Mouse (Mus musculus) adrenal gland, postnatal 10 days (tissue): ENCODE results near the gene Hoxa9. TPM values are rescaled to one million over a fixed set of nuclear protein-coding genes. Genes with fewer than 3 reads are reported as not detected.
A peak's percentile ranks its signal among the peaks of the same experiment; 100 is the strongest.

ENCODE experiments used
- DNase-seq: peaks from one replicate; pipeline ENCODE4 v3.0.0; 2021; ENCODE audit warnings: mixed read lengths
- total RNA-seq, 2 experiments: library from RNA; stranded (reverse); gene quantifications; 2 replicates each; pipeline ENCODE4 v1.2.3; 2021

Hoxa9 gene
- total RNA-seq, 2 experiments from 2014 or later: 3.0 to 4.4 TPM

DNA sequence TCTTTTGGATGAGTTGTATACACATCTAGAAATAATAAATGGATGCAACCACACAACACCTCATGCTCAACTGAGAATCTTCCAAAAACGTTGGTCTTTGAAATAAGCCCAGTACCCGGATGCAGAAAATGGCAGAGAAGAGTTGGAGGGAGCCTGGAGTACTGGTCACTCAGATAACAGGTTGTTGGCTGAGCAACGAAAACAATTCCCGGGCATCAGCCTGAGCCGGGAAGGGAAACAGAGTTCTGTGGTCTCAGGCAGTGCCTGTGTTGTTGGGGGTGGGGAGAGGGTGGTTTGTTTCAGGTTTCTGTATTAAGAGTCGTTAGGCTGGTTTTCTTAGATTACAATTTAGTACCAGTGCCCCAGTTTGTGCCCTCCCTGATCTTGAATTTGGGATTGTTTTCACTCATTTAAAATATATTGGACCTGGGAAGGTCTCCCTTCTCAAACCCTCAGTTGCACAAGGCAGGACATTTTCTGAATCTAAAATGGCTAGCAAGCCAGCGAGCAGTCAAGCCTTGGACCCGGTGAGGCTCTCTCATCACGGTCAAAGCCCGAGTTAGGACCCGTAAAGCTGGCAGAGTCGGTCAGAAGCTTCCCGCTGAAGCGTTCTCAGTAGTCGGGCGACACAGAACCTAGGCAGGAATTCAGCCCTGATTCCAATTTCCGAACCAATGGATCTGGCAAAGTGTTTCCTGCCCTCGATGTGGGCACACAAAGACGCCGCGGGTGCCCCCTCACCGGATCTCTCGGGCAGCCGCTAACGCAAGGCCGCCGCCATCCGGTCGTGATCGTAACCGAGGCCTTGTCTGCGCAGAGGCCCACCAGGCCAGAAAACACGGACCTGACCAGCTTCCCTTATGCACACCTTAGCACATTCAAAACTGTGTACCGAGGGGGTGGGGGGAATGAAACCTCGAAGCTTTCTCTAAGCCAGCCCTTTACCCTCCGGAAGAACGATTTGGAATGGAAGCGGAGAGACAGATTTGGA, 2.1 kb downstream of the Hoxa9 start:
- no peak for DNase-seq

GRCm38 (mm10) chr6:52227470-52228222, 3.2 kb downstream of the Hoxa9 start:
- DNase-seq: no peak

- DNase-seq: peak; percentile 68
Measured at GRCm38 (mm10) chr6:52226569-52227257, 4.2 kb downstream of the Hoxa9 start.

- DNase-seq: peak; percentile 80
Measured at GRCm38 (mm10) chr6:52225612-52226568, 5.0 kb downstream of the Hoxa9 start.

DNA sequence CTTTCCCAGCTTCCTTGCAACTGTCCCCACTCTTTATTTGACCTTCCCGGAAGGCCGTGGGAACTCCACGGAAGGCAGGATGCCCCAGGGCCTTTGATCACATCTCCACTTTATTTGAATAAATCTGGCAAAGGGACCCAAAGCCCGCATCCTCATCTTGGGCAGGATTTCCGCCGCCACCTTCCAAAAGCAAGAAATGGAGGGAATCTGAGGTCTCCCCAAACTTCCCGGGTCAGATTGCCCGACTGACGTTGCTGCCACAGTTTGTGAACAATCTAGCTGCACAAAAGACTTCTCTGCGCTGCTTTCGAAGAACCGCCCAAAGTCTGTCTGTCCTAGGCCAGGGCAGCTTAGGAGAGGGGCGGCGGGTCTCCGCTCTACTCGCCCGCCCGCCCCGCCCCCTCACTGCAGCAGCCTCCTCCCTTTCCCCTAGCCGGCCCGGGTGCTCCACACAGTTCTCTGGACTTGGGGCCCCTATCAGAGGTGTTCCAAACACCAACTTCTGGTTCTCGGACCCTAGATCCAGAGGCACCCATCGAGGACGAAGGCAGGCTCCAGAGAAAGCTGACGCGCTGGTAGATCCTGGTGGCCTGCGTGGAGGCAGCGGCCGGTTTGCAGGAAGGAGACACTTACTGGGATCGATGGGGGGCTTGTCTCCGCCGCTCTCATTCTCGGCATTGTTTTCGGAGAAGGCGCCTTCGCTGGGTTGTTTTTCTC, 5.8 kb downstream of the Hoxa9 start:
- no peak for DNase-seq

DNA sequence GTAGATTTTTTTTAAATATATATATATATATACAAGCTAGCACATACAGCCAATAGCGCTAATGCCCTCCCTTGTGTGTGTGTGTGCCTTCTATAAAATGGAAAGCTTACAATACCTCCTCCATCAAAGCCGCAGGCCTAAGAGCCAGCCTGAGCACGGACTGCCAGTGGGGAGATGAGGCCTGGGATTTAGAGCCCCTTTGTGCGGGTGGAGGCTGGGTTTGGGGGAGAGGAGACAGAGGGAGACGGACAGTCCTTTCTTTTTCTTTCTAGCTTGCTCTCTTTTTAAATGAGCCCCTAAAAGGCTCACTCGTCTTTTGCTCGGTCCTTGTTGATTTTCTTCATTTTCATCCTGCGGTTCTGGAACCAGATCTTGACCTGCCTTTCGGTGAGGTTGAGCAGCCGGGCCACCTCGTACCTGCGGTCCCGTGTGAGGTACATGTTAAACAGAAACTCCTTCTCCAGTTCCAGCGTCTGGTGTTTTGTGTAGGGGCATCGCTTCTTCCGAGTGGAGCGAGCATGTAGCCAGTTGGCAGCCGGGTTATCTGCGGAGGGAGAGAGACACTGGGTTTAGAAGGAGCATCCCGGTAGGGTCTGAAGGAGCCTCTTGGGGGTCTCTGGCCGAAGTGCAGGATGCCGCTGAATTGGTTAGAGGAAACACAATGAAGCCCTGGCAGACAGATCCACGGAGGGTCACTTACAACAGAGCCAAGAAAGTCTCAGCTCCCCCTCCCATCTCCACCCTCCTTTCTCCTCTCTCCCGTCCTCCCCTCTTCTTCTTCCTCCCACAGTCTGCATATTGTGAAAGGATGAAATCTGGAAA, 6.7 kb downstream of the Hoxa9 start:
- no peak for DNase-seq

DNA sequence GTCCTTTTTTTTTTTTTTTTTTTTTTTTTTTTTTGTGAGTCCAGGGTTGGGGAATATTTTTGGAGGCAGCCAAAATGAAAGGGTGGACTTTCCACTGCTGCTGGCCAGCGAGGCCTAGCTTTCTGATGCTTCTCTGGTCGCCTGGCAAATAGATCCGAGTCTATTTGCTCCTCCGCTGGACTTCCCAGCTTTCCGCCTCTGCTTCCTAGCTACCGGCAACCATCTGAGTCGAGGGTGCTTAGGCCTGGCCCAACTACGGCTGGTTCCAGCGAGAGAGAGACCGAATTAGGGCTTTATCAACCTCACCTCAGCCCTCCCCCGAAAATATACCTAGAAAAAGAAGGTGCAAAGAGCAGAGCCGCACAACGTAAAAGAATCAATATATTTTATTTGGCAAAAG, 8.2 kb downstream of the Hoxa9 start:
- no peak for DNase-seq

DNA sequence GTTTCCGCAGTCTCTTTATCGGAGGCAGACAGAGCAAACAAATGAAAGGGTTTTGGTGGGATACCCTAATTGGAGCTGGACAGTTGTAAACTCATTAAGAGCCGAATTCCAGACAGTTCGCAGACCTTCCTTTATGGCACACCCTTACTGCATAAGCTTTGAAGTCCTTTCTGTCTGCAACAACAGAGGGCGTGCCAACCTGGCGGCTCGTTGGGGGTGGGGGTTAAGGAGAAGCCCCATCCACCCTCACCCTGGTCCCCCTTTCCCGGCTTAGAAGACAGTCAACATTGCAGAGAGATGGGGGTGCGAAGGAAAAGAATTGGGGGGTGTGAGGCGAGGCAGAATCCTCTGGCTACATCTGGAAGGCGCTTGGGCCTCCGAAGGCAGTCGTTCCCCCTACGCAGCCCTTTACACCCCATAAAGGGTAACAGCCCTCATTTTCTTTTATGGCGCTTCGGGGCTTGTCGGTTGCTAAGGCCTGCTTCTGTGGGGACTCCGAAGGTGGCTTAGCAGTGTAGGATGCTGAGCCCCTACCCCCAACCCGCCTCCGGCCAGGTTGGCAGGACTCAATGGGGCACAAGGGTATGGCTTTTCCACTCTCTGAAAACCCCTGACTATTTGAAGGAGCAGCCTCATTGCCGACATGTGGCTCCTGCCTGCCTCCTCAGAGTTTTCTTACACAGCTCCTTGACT, 8.8 kb downstream of the Hoxa9 start:
- peak; percentile 43 for DNase-seq

GRCm38 (mm10) chr6:52221337-52221992, 9.4 kb downstream of the Hoxa9 start, which contains the start of gene Hoxa7:
Gene Hoxa7, minus strand, starts transcription at chr6:52221854.
- peak; percentile 94 for DNase-seq

DNA sequence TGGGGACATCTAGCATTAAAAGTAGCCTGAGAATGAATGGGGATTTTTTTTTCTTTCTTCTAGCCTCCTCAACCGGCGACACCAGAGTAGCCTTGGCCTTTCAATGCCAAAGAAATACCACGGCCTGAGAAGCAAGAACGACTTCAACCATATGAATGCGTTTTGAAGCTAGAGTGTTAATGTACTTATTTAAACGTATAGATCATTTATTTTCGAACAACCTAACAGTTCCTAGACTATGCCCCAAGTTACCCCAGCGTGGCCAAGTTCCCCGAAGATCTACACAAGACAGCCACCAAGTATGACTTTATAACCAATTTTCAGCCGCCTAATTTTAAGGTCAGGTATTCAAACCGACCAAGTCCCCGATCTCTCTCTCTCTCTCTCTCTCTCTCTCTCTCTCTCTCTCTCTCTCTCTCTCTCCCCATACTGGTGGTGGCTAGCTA, 10.0 kb downstream of the Hoxa9 start:
- DNase-seq: no peak

GRCm38 (mm10) chr6:52220003-52220864, 10.7 kb downstream of the Hoxa9 start:
- no peak for DNase-seq

DNA sequence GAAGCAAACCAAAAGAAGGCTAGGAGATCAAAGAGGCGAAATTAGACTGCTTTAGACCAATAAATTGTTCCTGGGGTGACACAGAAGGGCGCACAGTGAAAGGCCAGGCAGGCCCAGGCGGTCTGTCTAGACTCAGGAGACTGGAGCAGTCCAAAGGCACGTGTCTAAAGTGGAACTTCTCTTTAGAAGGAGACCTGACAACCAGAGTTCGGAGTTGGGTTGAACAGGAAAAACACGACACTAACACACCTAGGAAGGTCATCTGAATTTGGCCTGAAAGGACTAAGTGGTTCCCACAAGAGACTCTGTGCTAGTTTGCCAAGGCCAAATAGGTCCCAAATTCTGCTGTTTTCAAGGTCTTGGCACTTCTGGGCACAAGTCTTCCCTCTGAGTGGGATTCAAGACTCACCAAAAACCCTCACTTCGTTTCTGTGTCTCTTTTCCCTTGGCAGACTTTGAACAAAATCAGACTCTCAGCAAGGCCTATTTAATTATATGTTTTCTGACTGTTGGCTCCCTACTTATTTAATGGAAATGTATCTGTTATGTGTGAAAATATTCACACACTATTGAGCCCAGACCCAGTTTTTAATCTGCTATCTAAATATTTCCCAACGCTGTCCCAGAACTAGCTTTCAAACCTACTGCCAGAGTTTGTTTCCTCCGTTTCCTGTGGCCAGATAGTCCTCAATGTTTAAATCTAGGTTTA, 11.5 kb downstream of the Hoxa9 start:
- DNase-seq: no peak

DNA sequence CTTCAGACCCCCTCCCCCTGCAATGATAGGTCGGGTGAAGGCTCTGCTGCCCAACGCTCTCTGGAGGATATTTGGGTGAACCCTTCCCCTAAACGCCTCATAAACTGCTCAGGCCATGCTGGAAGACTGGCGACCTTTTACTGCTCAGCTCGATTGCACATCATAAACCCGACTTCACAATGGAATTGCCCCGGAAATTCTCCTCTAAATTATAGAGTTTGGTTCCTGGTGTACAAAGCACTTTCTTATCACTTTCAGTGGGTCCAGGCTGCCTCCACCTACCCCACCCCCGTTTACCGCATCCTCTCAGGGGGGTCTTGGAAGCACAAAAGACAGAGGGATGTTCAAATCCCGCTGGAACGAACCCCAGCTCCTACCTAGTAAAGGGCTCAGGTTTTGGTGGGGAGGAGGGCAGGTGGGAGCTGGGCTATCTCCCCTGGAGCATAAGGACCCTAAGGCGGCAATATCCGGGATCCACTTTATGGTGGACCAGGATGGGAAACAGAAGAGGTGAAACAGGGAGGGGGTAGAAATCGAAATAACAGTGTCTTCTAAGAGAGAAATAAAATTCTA, 12.2 kb downstream of the Hoxa9 start:
- DNase-seq: no peak

GRCm38 (mm10) chr6:52217895-52218642, 12.8 kb downstream of the Hoxa9 start:
- no peak for DNase-seq

- peak; percentile 90 for DNase-seq
Measured at GRCm38 (mm10) chr6:52217459-52217768, 13.5 kb downstream of the Hoxa9 start.
